Mouse (Mus musculus) E14TG2a.4 (cell line): ENCODE measurements at regions not wholly inside any gene's neighbourhood (a gene's known extent, or its start where the extent isn't known, plus 50 kb on each side); places are given as distances from the start of the nearest gene placed in this dataset.

Experiments used
- CTCF ChIP-seq: conservative IDR thresholded peaks from 2 replicates; pipeline ENCODE4 v1.5.1; 2014; ENCODE audit warnings: low read length
- NANOG ChIP-seq: IDR thresholded peaks from 2 replicates; pipeline ENCODE4 v1.6.1; 2014; ENCODE audit warnings: borderline replicate concordance, low read length, mixed read lengths
- POU5F1 ChIP-seq: IDR thresholded peaks from 2 replicates; pipeline ENCODE4 v1.6.1; 2014; ENCODE audit warnings: low read length, borderline replicate concordance

GRCm38 (mm10) chr17:51370085-51370484, 190.9 kb upstream of the Tbc1d5 start:
- no peak for TF ChIP-seq CTCF
- TF ChIP-seq POU5F1: no peak
- TF ChIP-seq NANOG: no peak
